Mouse (Mus musculus): ENCODE data around the gene Kcng3. TPM values are rescaled to one million over a fixed set of nuclear protein-coding genes. Genes with fewer than 3 reads are reported as not detected.

Kcng3 gene
- polyA plus RNA-seq, 1 experiment = 0.51 TPM

GRCm38 (mm10) chr17:83572366-83572765, 59.3 kb downstream of the Kcng3 start:
- Histone ChIP-seq H3K27ac (ENCODE audit: insufficient read depth, low read length) (no peak overlapping the region), H3K27me3 (ENCODE audit: control insufficient read depth, insufficient read depth, low read length) (no peaks in the 10 kb centered on the region), H3K36me3 (ENCODE audit: control insufficient read depth, insufficient read depth, low read length) (no peaks in the 10 kb centered on the region), H3K4me1 (ENCODE audit: control insufficient read depth, insufficient read depth, insufficient read length) (no peaks in the 10 kb centered on the region), H3K4me3 (ENCODE audit: extremely low read depth, insufficient read depth, insufficient read length) (no peak overlapping the region)
- no peak for DNase-seq (ENCODE audit: low read depth in 1 of 2, low spot score in 2 of 2)
- no peak for TF ChIP-seq CTCF (IDR thresholded peaks at IDR 0.05; ENCODE audit: extremely low read depth, insufficient read depth, insufficient read length, insufficient replicate concordance)
- TF ChIP-seq POLR2A (IDR thresholded peaks at IDR 0.05; ENCODE audit: low read depth, low read length) = no peak
- whole genome bisulfite sequencing = 74% methylated on average over 4 of the region's 4 CpGs

GRCm38 (mm10) chr17:83567375-83567774, 64.3 kb downstream of the Kcng3 start:
- no peak overlapping the region for H3K4me3 ChIP-seq (ENCODE audit: extremely low read depth, insufficient read depth, insufficient read length)
- no peaks in the 10 kb centered on the region for H3K4me1 ChIP-seq (ENCODE audit: control insufficient read depth, insufficient read depth, insufficient read length)
- no peak for DNase-seq (ENCODE audit: low read depth in 1 of 2, low spot score in 2 of 2)
- WGBS = 90% methylated on average over 8 of the region's 8 CpGs
- no peaks in the 10 kb centered on the region for H3K27me3 ChIP-seq (ENCODE audit: control insufficient read depth, insufficient read depth, low read length)
- no peaks in the 10 kb centered on the region for H3K36me3 ChIP-seq (ENCODE audit: control insufficient read depth, insufficient read depth, low read length)
- H3K27ac ChIP-seq (ENCODE audit: insufficient read depth, low read length) = no peak overlapping the region
- TF ChIP-seq CTCF (IDR thresholded peaks at IDR 0.05; ENCODE audit: extremely low read depth, insufficient read depth, insufficient read length, insufficient replicate concordance) (no peak), POLR2A (IDR thresholded peaks at IDR 0.05; ENCODE audit: low read depth, low read length) (no peak)

GRCm38 (mm10) chr17:83565506-83565905, 66.2 kb downstream of the Kcng3 start:
- WGBS = 85% methylated on average over 4 of the region's 4 CpGs
- H3K36me3 ChIP-seq (ENCODE audit: control insufficient read depth, insufficient read depth, low read length) = no peaks in the 10 kb centered on the region
- TF ChIP-seq CTCF (IDR thresholded peaks at IDR 0.05; ENCODE audit: extremely low read depth, insufficient read depth, insufficient read length, insufficient replicate concordance) = no peak
- TF ChIP-seq POLR2A (IDR thresholded peaks at IDR 0.05; ENCODE audit: low read depth, low read length) = no peak
- H3K27me3 ChIP-seq (ENCODE audit: control insufficient read depth, insufficient read depth, low read length) = no peaks in the 10 kb centered on the region
- no peak overlapping the region for H3K27ac ChIP-seq (ENCODE audit: insufficient read depth, low read length)
- no peaks in the 10 kb centered on the region for H3K4me1 ChIP-seq (ENCODE audit: control insufficient read depth, insufficient read depth, insufficient read length)
- no peak overlapping the region for H3K4me3 ChIP-seq (ENCODE audit: extremely low read depth, insufficient read depth, insufficient read length)
- no peak for DNase-seq (ENCODE audit: low read depth in 1 of 2, low spot score in 2 of 2)

- H3K36me3 ChIP-seq (ENCODE audit: control insufficient read depth, insufficient read depth, low read length) = no peaks in the 10 kb centered on the region
- H3K27ac ChIP-seq (ENCODE audit: insufficient read depth, low read length) = no peak overlapping the region
- 78% methylated on average over 12 of the region's 12 CpGs for WGBS
- H3K4me3 ChIP-seq (ENCODE audit: extremely low read depth, insufficient read depth, insufficient read length) = no peak overlapping the region
- no peak for DNase-seq (ENCODE audit: low read depth in 1 of 2, low spot score in 2 of 2)
- H3K4me1 ChIP-seq (ENCODE audit: control insufficient read depth, insufficient read depth, insufficient read length) = no peaks in the 10 kb centered on the region
- TF ChIP-seq POLR2A (IDR thresholded peaks at IDR 0.05; ENCODE audit: low read depth, low read length) (no peak), CTCF (IDR thresholded peaks at IDR 0.05; ENCODE audit: extremely low read depth, insufficient read depth, insufficient read length, insufficient replicate concordance) (no peak)
- H3K27me3 ChIP-seq (ENCODE audit: control insufficient read depth, insufficient read depth, low read length) = no peaks in the 10 kb centered on the region
Measured at GRCm38 (mm10) chr17:83564119-83564820, 67.4 kb downstream of the Kcng3 start.

- H3K27me3 ChIP-seq (ENCODE audit: control insufficient read depth, insufficient read depth, low read length) = no peaks in the 10 kb centered on the region
- H3K36me3 ChIP-seq (ENCODE audit: control insufficient read depth, insufficient read depth, low read length) = no peaks in the 10 kb centered on the region
- WGBS = 47% methylated on average over 10 of the region's 10 CpGs
- no peaks in the 10 kb centered on the region for H3K4me1 ChIP-seq (ENCODE audit: control insufficient read depth, insufficient read depth, insufficient read length)
- peak in 1 of 2 experiments; percentile 53 for DNase-seq (ENCODE audit: low read depth in 1 of 2, low spot score in 2 of 2)
- TF ChIP-seq CTCF (IDR thresholded peaks at IDR 0.05; ENCODE audit: extremely low read depth, insufficient read depth, insufficient read length, insufficient replicate concordance) (peak; percentile 36; the same call in 1 of the 2 replicates), POLR2A (IDR thresholded peaks at IDR 0.05; ENCODE audit: low read depth, low read length) (no peak)
- no peak overlapping the region for H3K27ac ChIP-seq (ENCODE audit: insufficient read depth, low read length)
- peak overlapping the region; percentile 18; the same call in 1 of the 2 replicates for H3K4me3 ChIP-seq (ENCODE audit: extremely low read depth, insufficient read depth, insufficient read length)
Measured at GRCm38 (mm10) chr17:83563703-83564111, 68.0 kb downstream of the Kcng3 start.

GRCm38 (mm10) chr17:83562153-83563010, 69.3 kb downstream of the Kcng3 start:
- no peaks in the 10 kb centered on the region for H3K36me3 ChIP-seq (ENCODE audit: control insufficient read depth, insufficient read depth, low read length)
- no peak overlapping the region for H3K27ac ChIP-seq (ENCODE audit: insufficient read depth, low read length)
- H3K4me1 ChIP-seq (ENCODE audit: control insufficient read depth, insufficient read depth, insufficient read length) = no peaks in the 10 kb centered on the region
- WGBS = 82% methylated on average over 5 of the region's 5 CpGs
- TF ChIP-seq CTCF (IDR thresholded peaks at IDR 0.05; ENCODE audit: extremely low read depth, insufficient read depth, insufficient read length, insufficient replicate concordance) = no peak
- no peak for TF ChIP-seq POLR2A (IDR thresholded peaks at IDR 0.05; ENCODE audit: low read depth, low read length)
- no peak overlapping the region for H3K4me3 ChIP-seq (ENCODE audit: extremely low read depth, insufficient read depth, insufficient read length)
- H3K27me3 ChIP-seq (ENCODE audit: control insufficient read depth, insufficient read depth, low read length) = no peaks in the 10 kb centered on the region
- no peak for DNase-seq (ENCODE audit: low read depth in 1 of 2, low spot score in 2 of 2)

Data from spleen, adult 2 months (tissue).